Mouse (Mus musculus): ENCODE measurements around the gene Atp2a1. TPM values are rescaled to one million over a fixed set of nuclear protein-coding genes. Genes with fewer than 3 reads are reported as not detected.

The Atp2a1 gene
- polyA plus RNA-seq, 1 experiment, result 5.2 TPM

DNA sequence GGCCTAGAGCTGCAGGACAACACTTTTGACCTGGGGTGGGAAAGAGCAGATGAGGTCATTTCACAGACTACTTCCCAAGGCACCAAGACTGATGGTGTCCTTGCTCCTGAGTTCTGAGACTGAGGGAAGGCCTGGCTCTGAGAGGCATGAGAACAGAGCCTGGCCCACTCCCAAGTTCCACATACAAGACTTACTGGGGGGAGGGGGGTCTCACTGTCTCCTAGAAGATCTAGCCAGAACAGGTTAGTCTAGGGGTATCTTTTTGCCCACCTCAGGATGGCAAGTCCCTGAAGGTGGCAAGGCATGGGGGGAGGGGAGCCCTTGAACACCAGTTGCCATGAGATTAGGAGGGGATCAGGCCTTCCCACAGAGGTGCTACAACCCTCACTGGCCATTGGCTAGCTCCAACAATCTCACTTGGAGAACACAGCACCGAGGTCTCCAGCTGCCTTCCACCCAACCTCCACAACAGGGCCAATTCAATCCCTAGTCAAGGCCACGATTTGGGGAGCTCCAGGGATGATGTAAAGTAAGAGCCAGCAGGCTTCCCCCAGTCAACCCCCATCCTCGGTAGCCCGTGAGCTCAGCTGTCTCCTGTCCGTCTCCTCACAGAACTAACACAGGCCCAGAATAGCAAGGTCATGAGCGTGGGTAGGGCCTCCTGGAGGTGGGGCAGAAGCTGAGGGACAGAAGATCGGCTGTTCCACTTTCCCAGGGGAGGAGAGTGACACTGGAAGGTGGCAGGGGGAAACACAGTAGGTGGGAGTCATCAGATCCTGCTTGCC lies 2.5 kb upstream of the Atp2a1 start:
- TF ChIP-seq POLR2A (IDR thresholded peaks at IDR 0.05; ENCODE audit: control insufficient read depth, extremely low read depth, insufficient read depth, low read length, poor library complexity) (no peak), CTCF (IDR thresholded peaks at IDR 0.05; ENCODE audit: borderline replicate concordance, control insufficient read depth, extremely low read depth, insufficient read depth, low read length, poor library complexity) (no peak)
- Histone ChIP-seq H3K27ac (ENCODE audit: control insufficient read depth, insufficient read depth, low read length) (no peak overlapping the region), H3K4me3 (ENCODE audit: control insufficient read depth, insufficient read depth, low read length) (no peak overlapping the region), H3K36me3 (ENCODE audit: control insufficient read depth, insufficient read depth, low read length) (peaks cover 19% of the 10 kb centered on the region), H3K27me3 (ENCODE audit: control insufficient read depth, insufficient read depth, low read length) (no peaks in the 10 kb centered on the region), H3K4me1 (replicated peaks; ENCODE audit: control insufficient read depth, insufficient read depth, low read length) (peaks cover 33% of the 10 kb centered on the region)
- 79% methylated on average over 7 of the region's 7 CpGs for WGBS
- DNase-seq, result no peak

DNA sequence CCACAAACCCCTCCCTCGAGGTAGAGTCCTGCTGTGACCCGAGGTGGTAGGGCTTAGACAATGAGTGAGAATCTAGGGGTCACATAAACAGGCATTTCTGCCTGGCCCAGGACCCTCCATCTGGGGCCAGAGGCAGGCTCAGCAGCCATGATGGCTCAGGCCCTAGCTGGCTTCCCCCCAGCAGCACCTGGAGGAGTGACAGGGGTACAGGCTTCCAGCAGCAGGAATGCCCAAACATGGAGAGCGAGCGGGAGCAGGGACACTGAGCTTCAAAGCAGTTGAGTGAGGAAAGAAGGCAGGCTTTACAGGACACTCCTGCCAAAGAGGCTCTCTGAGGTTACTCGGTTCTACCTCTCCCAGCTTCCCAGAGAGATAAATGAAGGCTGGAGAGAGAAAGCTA lies 1.9 kb upstream of the Atp2a1 start:
- 66% methylated on average over 5 of the region's 5 CpGs for WGBS
- Histone ChIP-seq H3K27me3 (ENCODE audit: control insufficient read depth, insufficient read depth, low read length) (no peaks in the 10 kb centered on the region), H3K27ac (ENCODE audit: control insufficient read depth, insufficient read depth, low read length) (no peak overlapping the region), H3K4me3 (ENCODE audit: control insufficient read depth, insufficient read depth, low read length) (no peak overlapping the region), H3K36me3 (ENCODE audit: control insufficient read depth, insufficient read depth, low read length) (peaks cover 19% of the 10 kb centered on the region), H3K4me1 (replicated peaks; ENCODE audit: control insufficient read depth, insufficient read depth, low read length) (peaks cover 30% of the 10 kb centered on the region)
- TF ChIP-seq CTCF (IDR thresholded peaks at IDR 0.05; ENCODE audit: borderline replicate concordance, control insufficient read depth, extremely low read depth, insufficient read depth, low read length, poor library complexity) (no peak), POLR2A (IDR thresholded peaks at IDR 0.05; ENCODE audit: control insufficient read depth, extremely low read depth, insufficient read depth, low read length, poor library complexity) (no peak)
- no peak for DNase-seq

DNA sequence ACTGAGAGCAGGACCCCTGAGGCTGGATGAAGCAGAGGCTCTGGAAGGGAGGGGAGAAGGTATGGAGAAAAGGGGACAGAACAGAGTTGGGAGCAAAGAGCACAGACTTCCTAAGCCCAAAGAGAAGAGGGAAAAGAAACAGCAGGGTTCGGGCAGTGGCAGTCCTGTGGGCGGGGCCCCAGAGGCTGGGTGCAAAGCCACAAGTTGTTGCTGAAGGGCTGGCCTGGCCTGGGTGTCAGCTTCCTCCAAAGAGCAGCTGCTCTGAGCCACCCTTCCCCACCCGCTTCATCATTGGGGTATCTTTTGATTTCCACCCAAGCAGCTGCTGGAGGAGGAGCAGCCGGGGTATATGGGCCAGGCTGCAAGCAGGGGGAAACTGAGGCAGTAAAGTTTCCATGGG lies 1.2 kb upstream of the Atp2a1 start:
- H3K4me1 ChIP-seq (replicated peaks; ENCODE audit: control insufficient read depth, insufficient read depth, low read length), result peaks cover 23% of the 10 kb centered on the region
- DNase-seq, result no peak
- H3K27me3 ChIP-seq (ENCODE audit: control insufficient read depth, insufficient read depth, low read length), result no peaks in the 10 kb centered on the region
- H3K27ac ChIP-seq (ENCODE audit: control insufficient read depth, insufficient read depth, low read length), result no peak overlapping the region
- TF ChIP-seq CTCF (IDR thresholded peaks at IDR 0.05; ENCODE audit: borderline replicate concordance, control insufficient read depth, extremely low read depth, insufficient read depth, low read length, poor library complexity), result no peak
- no peak for TF ChIP-seq POLR2A (IDR thresholded peaks at IDR 0.05; ENCODE audit: control insufficient read depth, extremely low read depth, insufficient read depth, low read length, poor library complexity)
- WGBS, result 11% methylated on average over 4 of the region's 4 CpGs
- H3K36me3 ChIP-seq (ENCODE audit: control insufficient read depth, insufficient read depth, low read length), result peaks cover 14% of the 10 kb centered on the region
- H3K4me3 ChIP-seq (ENCODE audit: control insufficient read depth, insufficient read depth, low read length), result no peak overlapping the region

DNA sequence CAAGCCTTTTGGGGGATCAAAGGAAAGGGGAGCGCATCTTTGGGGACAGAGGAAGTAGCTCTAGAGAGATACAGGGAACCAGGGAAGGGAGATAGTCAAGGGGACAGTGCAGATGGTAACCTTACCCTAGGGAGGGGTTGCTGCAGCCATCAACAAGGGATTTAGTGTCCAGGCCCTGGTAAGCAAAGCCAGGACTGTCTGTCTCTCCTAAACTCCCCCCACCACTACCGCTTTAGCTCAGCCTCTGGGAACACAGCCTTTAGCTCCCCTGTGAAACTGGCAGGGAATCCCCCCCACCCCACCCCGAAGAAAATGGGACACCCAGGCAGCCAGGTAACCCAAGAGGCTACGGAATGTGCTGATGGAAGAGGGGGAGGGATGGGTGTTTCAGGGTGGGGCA lies 639 bp upstream of the Atp2a1 start:
- peaks cover 8% of the 10 kb centered on the region for H3K36me3 ChIP-seq (ENCODE audit: control insufficient read depth, insufficient read depth, low read length)
- H3K4me3 ChIP-seq (ENCODE audit: control insufficient read depth, insufficient read depth, low read length), result no peak overlapping the region
- 74% methylated on average over 4 of the region's 4 CpGs for WGBS
- H3K27me3 ChIP-seq (ENCODE audit: control insufficient read depth, insufficient read depth, low read length), result no peaks in the 10 kb centered on the region
- peaks cover 23% of the 10 kb centered on the region for H3K4me1 ChIP-seq (replicated peaks; ENCODE audit: control insufficient read depth, insufficient read depth, low read length)
- TF ChIP-seq POLR2A (IDR thresholded peaks at IDR 0.05; ENCODE audit: control insufficient read depth, extremely low read depth, insufficient read depth, low read length, poor library complexity), result no peak
- TF ChIP-seq CTCF (IDR thresholded peaks at IDR 0.05; ENCODE audit: borderline replicate concordance, control insufficient read depth, extremely low read depth, insufficient read depth, low read length, poor library complexity), result no peak
- no peak overlapping the region for H3K27ac ChIP-seq (ENCODE audit: control insufficient read depth, insufficient read depth, low read length)
- DNase-seq, result no peak

DNA sequence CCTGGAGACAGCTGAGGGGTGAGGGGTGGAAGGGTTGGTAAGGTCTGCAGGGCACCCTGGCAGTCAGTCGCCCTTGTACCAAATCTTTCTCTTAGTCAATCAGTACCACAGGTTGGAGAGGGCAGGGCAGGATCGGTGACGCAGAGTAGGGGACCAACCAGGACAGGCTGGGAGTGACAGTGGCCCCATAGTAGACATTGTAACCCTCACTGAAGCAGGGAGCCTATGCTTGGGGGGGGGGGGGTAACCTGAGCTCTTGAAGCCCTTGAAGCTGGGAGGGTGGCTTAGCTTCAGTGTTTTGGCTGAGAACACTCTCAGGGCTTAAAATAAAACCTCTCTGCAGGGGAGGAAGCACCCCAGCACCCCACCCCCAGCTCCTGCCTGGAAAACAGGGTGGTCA lies 1.3 kb downstream of the Atp2a1 start:
- peaks cover 26% of the 10 kb centered on the region for H3K4me1 ChIP-seq (replicated peaks; ENCODE audit: control insufficient read depth, insufficient read depth, low read length)
- H3K27ac ChIP-seq (ENCODE audit: control insufficient read depth, insufficient read depth, low read length), result no peak overlapping the region
- TF ChIP-seq CTCF (IDR thresholded peaks at IDR 0.05; ENCODE audit: borderline replicate concordance, control insufficient read depth, extremely low read depth, insufficient read depth, low read length, poor library complexity) (no peak), POLR2A (IDR thresholded peaks at IDR 0.05; ENCODE audit: control insufficient read depth, extremely low read depth, insufficient read depth, low read length, poor library complexity) (no peak)
- no peak overlapping the region for H3K4me3 ChIP-seq (ENCODE audit: control insufficient read depth, insufficient read depth, low read length)
- no peaks in the 10 kb centered on the region for H3K36me3 ChIP-seq (ENCODE audit: control insufficient read depth, insufficient read depth, low read length)
- H3K27me3 ChIP-seq (ENCODE audit: control insufficient read depth, insufficient read depth, low read length), result no peaks in the 10 kb centered on the region
- WGBS, result 83% methylated on average over 3 of the region's 3 CpGs
- DNase-seq, result no peak

DNA sequence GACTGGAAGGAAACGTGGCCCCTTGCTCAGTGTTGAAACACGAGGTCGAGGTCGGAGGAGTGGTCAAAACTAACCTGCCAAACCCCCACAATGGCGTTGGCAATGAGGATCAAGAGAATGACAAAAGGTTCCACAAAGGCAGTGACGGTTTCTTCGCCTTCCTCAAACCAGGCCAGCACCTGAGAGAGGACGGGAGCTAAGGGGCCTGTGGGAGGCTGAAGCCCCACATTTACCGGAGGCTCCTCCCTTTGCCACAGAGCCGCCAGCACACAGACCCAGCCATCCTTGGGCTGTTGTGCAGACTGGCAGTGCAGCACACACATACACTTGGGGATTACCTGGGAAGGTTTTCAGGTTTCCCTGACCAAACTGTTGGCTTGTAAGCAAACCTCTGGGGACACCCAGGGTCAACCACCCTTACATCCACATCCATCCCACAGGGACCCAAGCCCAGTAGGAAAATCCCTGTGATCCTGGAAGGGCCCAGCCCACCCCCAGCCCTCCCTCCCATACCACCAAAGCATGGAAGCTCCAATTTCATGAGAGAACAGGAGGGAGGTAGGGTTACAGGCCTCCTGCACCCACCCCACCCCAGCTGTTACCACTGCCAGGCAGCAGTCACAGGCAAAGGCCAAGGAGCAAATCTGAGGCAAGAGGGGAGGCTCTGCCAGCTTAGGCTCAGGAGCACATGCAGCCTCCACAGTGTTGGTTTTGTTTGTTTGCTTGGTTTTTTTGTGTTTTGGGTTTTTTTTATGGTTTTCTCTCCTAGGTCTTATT lies 2.1 kb downstream of the Atp2a1 start:
- Histone ChIP-seq H3K4me1 (replicated peaks; ENCODE audit: control insufficient read depth, insufficient read depth, low read length) (peaks cover 31% of the 10 kb centered on the region), H3K36me3 (ENCODE audit: control insufficient read depth, insufficient read depth, low read length) (no peaks in the 10 kb centered on the region), H3K4me3 (ENCODE audit: control insufficient read depth, insufficient read depth, low read length) (no peak overlapping the region), H3K27me3 (ENCODE audit: control insufficient read depth, insufficient read depth, low read length) (no peaks in the 10 kb centered on the region), H3K27ac (ENCODE audit: control insufficient read depth, insufficient read depth, low read length) (no peak overlapping the region)
- WGBS, result 19% methylated on average over 10 of the region's 10 CpGs
- no peak for DNase-seq
- TF ChIP-seq POLR2A (IDR thresholded peaks at IDR 0.05; ENCODE audit: control insufficient read depth, extremely low read depth, insufficient read depth, low read length, poor library complexity), result no peak
- TF ChIP-seq CTCF (IDR thresholded peaks at IDR 0.05; ENCODE audit: borderline replicate concordance, control insufficient read depth, extremely low read depth, insufficient read depth, low read length, poor library complexity), result no peak
